Mouse (Mus musculus) CH12.LX (cell line): ENCODE measurements at regions not wholly inside any gene's neighbourhood (a gene's known extent, or its start where the extent isn't known, plus 50 kb on each side); places are given as distances from the start of the nearest gene placed in this dataset.

ENCODE experiments used
- DNase-seq: peaks from one replicate; pipeline ENCODE4 v3.0.0-alpha.2; 2013; ENCODE audit errors: extremely low read depth
- H3K27ac ChIP-seq: 2 replicates; pipeline ENCODE4 v1.5.1; 2012; ENCODE audit warnings: low read depth, mild to moderate bottlenecking, control low read depth, moderate library complexity; ENCODE audit not compliant: insufficient read depth
- H3K27me3 ChIP-seq: replicated peaks from 2 replicates; pipeline ENCODE3; 2012; ENCODE audit warnings: inconsistent platforms
- H3K36me3 ChIP-seq, 2 experiments: replicated peaks in 1 of 2; 2 replicates each; pipeline versions ENCODE3 to v1.6.1; 2012; ENCODE audit warnings: inconsistent platforms in 1 of 2, low read length in 1 of 2, mild to moderate bottlenecking in 1 of 2, mixed read lengths in 1 of 2, moderate library complexity in 1 of 2; ENCODE audit not compliant: control insufficient read depth in 1 of 2, insufficient read depth in 1 of 2
- H3K4me1 ChIP-seq, 2 experiments: 2 replicates each; pipeline ENCODE4 v1.6.1; 2012; ENCODE audit warnings: inconsistent platforms in 1 of 2, moderate library complexity in 1 of 2; ENCODE audit not compliant: insufficient read depth in 2 of 2, control insufficient read depth in 1 of 2
- H3K4me2 ChIP-seq: 2 replicates; pipeline ENCODE4 v1.6.1; 2012; ENCODE audit warnings: low read depth, mild to moderate bottlenecking, control low read depth; ENCODE audit not compliant: poor library complexity, insufficient read depth, severe bottlenecking
- H3K4me3 ChIP-seq, 3 experiments: fragments of 150-350 bp in 1 of 3; sonication (generic) in 1 of 3; replicated peaks in 1 of 3; 2 replicates each; pipeline versions ENCODE3 to v1.5.1; 2011 to 2012; ENCODE audit warnings: low read depth in 2 of 3, low read length in 2 of 3, mild to moderate bottlenecking in 2 of 3, moderate library complexity in 2 of 3, control low read depth in 1 of 3, improper control_type of control experiment in 1 of 3, inconsistent platforms in 1 of 3, mixed read lengths in 1 of 3; ENCODE audit not compliant: poor library complexity in 1 of 3
- H3K79me2 ChIP-seq: replicated peaks from 2 replicates; pipeline ENCODE4 v1.6.1; 2012; ENCODE audit warnings: mild to moderate bottlenecking, moderate library complexity; ENCODE audit not compliant: control insufficient read depth, poor library complexity, insufficient read depth, severe bottlenecking; ENCODE audit errors: extremely low read depth
- H3K9ac ChIP-seq: 2 replicates; pipeline ENCODE4 v1.6.1; 2012; ENCODE audit warnings: low read depth, mild to moderate bottlenecking, control low read depth, moderate library complexity; ENCODE audit not compliant: insufficient read depth
- H3K9me3 ChIP-seq: replicated peaks from 2 replicates; pipeline ENCODE3; 2012; ENCODE audit warnings: low read length, inconsistent platforms, mixed read lengths
- CHD1 ChIP-seq: IDR thresholded peaks from 2 replicates; pipeline ENCODE4 v1.6.1; 2012; ENCODE audit warnings: low read depth, low read length, improper control_type of control experiment, inconsistent platforms
- ELF1 ChIP-seq: IDR thresholded peaks from 2 replicates; pipeline ENCODE4 v1.6.1; 2014; ENCODE audit warnings: low read depth, mild to moderate bottlenecking, inconsistent platforms, low read length, improper control_type of control experiment
- EP300 ChIP-seq: IDR thresholded peaks from 2 replicates; pipeline ENCODE4 v1.6.1; 2011; ENCODE audit warnings: low read length, improper control_type of control experiment
- ETS1 ChIP-seq: conservative IDR thresholded peaks from 2 replicates; pipeline ENCODE4 v1.6.1; 2012; ENCODE audit warnings: low read depth, mild to moderate bottlenecking, inconsistent platforms, low read length, improper control_type of control experiment, moderate library complexity
- GABPA ChIP-seq: IDR thresholded peaks from 2 replicates; pipeline ENCODE4 v1.6.1; 2012; ENCODE audit warnings: low read depth, low read length, improper control_type of control experiment, inconsistent platforms; ENCODE audit not compliant: insufficient replicate concordance
- IRF4 ChIP-seq: IDR thresholded peaks from 2 replicates; pipeline ENCODE4 v1.6.1; 2014; ENCODE audit warnings: low read depth, mild to moderate bottlenecking, inconsistent platforms, low read length, improper control_type of control experiment
- MAX ChIP-seq: IDR thresholded peaks from 2 replicates; pipeline ENCODE4 v1.6.1; 2011; ENCODE audit warnings: low read length, improper control_type of control experiment
- MAZ ChIP-seq: IDR thresholded peaks from 2 replicates; pipeline ENCODE4 v1.6.1; 2012; ENCODE audit warnings: low read depth, mild to moderate bottlenecking, inconsistent platforms, low read length, improper control_type of control experiment, moderate library complexity
- MEF2A ChIP-seq: IDR thresholded peaks from 2 replicates; pipeline ENCODE4 v1.6.1; 2014; ENCODE audit warnings: low read depth, mild to moderate bottlenecking, inconsistent platforms, low read length, improper control_type of control experiment, borderline replicate concordance
- NRF1 ChIP-seq: IDR thresholded peaks from 2 replicates; pipeline ENCODE4 v1.6.1; 2014; ENCODE audit warnings: low read depth, mild to moderate bottlenecking, inconsistent platforms, low read length, improper control_type of control experiment, moderate library complexity
- PAX5 ChIP-seq: IDR thresholded peaks from 2 replicates; pipeline ENCODE4 v1.6.1; 2012; ENCODE audit warnings: low read length, inconsistent platforms, mixed read lengths
- POLR2A ChIP-seq: IDR thresholded peaks from 2 replicates; pipeline ENCODE4 v1.6.1; 2011; ENCODE audit warnings: low read depth, mild to moderate bottlenecking, improper control_type of control experiment, low read length
- POLR2AphosphoS2 ChIP-seq: IDR thresholded peaks from 2 replicates; pipeline ENCODE4 v1.6.1; 2011; ENCODE audit warnings: low read depth, low read length, improper control_type of control experiment
- SIN3A ChIP-seq: IDR thresholded peaks from 2 replicates; pipeline ENCODE4 v1.6.1; 2012; ENCODE audit warnings: low read length, improper control_type of control experiment, inconsistent platforms
- TCF12 ChIP-seq: IDR thresholded peaks from 2 replicates; pipeline ENCODE4 v1.6.1; 2014; ENCODE audit warnings: low read depth, mild to moderate bottlenecking, inconsistent platforms, low read length, improper control_type of control experiment
- ZNF384 ChIP-seq: IDR thresholded peaks from 2 replicates; pipeline ENCODE4 v1.6.1; 2012; ENCODE audit warnings: low read depth, low read length, improper control_type of control experiment, inconsistent platforms
- dilution Hi-C: fragments of 300-500 bp; cut with MboI; formaldehyde crosslinking; loops from 2 replicates; pipeline ENCODE4 v1.14.3; 2020; ENCODE audit warnings: low sequenced_read_pairs; ENCODE audit not compliant: extremely low pct_unique_long_range_greater_than_20kb, extremely low pct_ligation_motif_present
- in situ Hi-C: fragments of 300-500 bp; cut with MboI; formaldehyde crosslinking; loops from 3 replicates; pipeline ENCODE4 v1.14.3; 2019; ENCODE audit warnings: low sequenced_read_pairs, low pct_ligation_motif_present, low pct_unique_long_range_greater_than_20kb, mixed read lengths

DNA sequence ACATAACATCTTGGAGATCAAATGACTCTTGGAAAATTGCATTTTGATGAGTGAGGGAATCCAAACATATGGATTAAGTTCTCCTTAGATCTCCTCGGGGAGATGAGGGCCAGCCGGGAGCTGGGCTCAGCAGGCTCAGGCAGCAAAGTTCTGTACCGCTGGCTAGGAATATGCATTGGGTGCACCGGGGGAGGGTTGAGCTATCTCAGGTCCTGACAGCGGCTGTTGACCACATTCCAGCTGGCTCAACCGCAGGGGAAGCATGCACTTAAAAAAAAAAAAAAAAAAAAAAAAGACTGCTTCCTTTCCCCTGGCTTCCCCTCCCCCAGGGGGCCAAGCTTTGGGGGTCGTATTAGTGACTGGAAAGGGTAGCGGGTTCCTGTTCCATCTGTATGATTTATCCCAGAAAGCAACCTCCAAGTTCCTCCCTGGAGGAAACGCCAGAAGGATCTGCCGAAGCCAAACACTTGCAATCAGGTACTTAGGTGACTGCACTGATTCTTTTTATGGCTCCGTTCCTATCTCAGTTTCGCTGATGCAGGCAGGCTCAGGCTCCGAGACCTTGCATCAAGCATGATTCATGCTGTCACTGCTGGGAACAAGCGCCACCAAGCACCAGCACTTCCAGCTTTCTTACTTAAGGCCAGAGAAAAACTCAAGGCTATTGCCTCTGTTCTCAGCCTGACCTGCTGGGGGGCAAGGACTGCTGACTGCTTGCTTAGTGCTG lies 187.7 kb downstream of the Shq1 start:
- DNase-seq: peak; percentile 49
- TF ChIP-seq ZNF384 (peak; percentile 97), CHD1 (no peak), IRF4 (peak; percentile 45; the same call in 1 of the 2 replicates), ETS1 (peak; percentile 73), MEF2A (0 out of 2 replicates have a peak, but pooled peaks have one; percentile 9), POLR2A (no peak), EP300 (peak; percentile 67), TCF12 (peak; percentile 62; the same call in 1 of the 2 replicates), SIN3A (peak; percentile 76)
- no peaks in the 10 kb centered on the region for H3K36me3 ChIP-seq
- no peak overlapping the region for H3K4me3 ChIP-seq
- H3K4me2 ChIP-seq: peak overlapping the region; percentile 68
- peaks cover 2% of the 10 kb centered on the region for H3K27me3 ChIP-seq
- no peak overlapping the region for H3K9ac ChIP-seq
- H3K9me3 ChIP-seq: peaks cover 11% of the 10 kb centered on the region
- in situ Hi-C loops: no loop called here
- peaks cover 36 to 55% of the 10 kb centered on the region in 2 experiments for H3K4me1 ChIP-seq
- H3K79me2 ChIP-seq: no peaks in the 10 kb centered on the region
- dilution Hi-C loops: no loop called here
- H3K27ac ChIP-seq: no peak overlapping the region

DNA sequence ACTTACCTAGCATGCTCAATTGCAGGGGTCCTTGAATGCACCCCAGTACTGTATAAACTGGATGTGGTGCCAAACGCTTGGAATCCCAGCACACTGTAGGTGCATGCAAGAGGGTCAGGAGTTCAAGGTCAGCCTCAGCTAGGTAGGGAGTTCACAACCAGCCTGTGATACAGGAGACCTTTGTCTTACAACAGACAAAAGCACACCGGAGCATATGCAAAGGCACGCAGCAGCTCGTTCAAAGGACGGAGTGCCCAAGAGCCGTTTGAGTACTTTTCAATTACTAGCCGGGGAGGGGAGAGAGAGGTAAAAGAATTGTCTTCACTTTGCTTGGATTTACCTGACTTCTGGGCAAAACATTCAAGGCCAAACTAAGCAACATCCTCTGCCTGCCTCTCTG lies 188.4 kb downstream of the Shq1 start:
- DNase-seq: no peak
- Histone ChIP-seq H3K9ac (no peak overlapping the region), H3K27ac (no peak overlapping the region), H3K36me3 (no peaks in the 10 kb centered on the region), H3K9me3 (peaks cover 11% of the 10 kb centered on the region), H3K27me3 (peaks cover 2% of the 10 kb centered on the region), H3K4me2 (peak overlapping the region; percentile 68; the same call in 1 of the 2 replicates), H3K4me1 (peaks cover 38 to 62% of the 10 kb centered on the region in 2 experiments), H3K79me2 (no peaks in the 10 kb centered on the region), H3K4me3 (no peak overlapping the region)
- in situ Hi-C loops (no loop called here), dilution Hi-C loops (no loop called here)
- TF ChIP-seq ELF1: no peak
- no peak for TF ChIP-seq MAX
- TF ChIP-seq POLR2A: no peak
- no peak for TF ChIP-seq POLR2AphosphoS2
- TF ChIP-seq NRF1: no peak
- no peak for TF ChIP-seq PAX5
- TF ChIP-seq GABPA: no peak
- TF ChIP-seq MAZ: no peak
